Mouse (Mus musculus): ENCODE data around the gene Tmprss11d.
"Not testable (repeated sequence)": the region's sequence is repeated elsewhere in the genome, so short reads cannot be mapped to it uniquely, and the experiment has no call there.

Tmprss11d gene

GRCm38 (mm10) chr5:86373320-86373719, at the start of gene Tmprss11d:
TSS of gene Tmprss11d (minus strand) at chr5:86373420.
- no peak for DNase-seq

- DNase-seq: no peak
These were observed 48.3 kb upstream of the Tmprss11d start for GRCm38 (mm10) chr5:86421323-86422028.

GRCm38 (mm10) chr5:86419494-86419893, 46.3 kb upstream of the Tmprss11d start:
- DNase-seq: no peak

DNA sequence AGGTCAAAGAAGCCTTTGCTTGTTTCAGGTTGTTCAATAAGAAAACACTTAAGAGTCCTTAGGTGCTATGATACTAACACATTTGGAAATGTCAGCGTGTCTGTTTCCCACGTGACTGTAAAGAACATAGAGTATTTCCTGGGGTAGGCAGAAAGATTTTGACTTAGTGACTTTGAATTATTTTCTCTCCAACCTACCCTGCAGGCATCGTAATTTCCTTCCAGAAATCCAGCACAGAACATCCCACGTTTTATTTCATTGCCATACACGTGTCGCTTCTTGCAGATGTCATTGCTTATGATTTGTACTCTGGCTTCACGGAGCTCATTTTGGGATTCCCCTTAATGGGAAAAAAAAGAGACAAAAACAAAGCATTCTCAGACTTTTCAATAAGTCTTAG, 41.1 kb upstream of the Tmprss11d start:
- no peak for DNase-seq

DNA sequence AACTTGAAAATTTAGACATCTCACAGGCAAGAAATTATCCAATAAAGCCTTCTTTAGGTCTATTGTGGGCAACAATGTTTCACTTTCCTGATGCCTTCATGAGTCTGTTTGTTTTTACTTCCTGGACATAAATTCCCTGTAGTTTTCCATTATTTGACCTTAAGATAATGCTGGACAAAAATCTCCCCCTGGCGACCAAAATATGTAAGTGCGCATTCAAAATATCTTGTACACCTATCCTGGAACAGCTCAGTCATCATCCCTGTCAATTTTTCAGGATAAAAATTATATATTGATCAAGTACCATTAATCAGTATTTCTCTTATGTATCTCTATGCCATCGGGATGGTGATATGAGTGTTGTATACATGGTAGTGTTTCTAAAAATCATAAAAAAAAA, 37.6 kb upstream of the Tmprss11d start:
- DNase-seq: peak; percentile 23

GRCm38 (mm10) chr5:86407941-86408340, 34.7 kb upstream of the Tmprss11d start:
- no peak for DNase-seq

DNA sequence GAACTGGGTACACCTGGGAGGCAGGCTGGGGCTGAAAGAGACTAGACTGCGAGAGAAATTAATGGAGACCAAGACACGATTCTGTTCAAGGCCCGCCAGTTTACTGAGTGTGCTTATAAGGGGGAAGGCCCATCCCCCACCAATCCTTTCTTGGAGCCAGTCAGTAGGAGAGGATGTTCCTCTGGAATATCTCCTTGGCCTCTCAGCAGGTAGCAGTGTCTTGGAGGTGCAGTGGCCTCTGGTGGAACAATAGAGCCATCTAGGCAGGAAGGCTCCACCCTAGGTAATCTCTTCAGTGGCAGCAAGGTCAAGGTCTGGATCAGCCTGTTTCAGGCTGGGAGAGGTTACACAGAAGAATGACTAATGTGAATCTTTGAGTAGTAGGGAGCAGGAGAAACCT, 34.0 kb upstream of the Tmprss11d start:
- no peak for DNase-seq

DNA sequence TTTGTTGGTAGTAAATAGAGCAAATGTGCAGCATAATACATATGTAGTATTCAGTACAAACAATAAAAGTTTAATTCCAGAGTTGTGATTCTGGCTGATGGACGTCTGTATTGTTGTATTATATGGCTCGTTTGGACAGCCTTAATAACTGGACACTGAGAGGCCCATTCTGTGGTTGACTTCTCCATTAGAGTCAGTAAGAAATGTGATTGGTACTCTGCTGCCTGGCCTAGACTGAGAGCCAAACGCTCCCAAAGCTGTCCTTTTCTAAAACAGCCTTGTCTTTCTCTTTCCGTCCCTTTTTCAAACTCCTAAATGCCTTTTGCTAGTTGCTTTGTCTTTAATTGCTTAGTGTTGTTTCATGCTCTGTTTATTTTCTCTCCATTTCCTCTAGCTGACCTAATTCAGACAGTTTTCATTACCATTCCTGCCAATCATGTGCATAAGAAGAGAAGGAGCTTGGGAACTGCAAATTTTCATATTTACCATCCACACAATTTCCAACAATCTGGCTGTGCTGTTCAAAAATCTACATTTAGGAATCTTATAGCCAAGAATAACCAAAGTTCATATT, 13.7 kb downstream of the Tmprss11d start:
- no peak for DNase-seq

DNA sequence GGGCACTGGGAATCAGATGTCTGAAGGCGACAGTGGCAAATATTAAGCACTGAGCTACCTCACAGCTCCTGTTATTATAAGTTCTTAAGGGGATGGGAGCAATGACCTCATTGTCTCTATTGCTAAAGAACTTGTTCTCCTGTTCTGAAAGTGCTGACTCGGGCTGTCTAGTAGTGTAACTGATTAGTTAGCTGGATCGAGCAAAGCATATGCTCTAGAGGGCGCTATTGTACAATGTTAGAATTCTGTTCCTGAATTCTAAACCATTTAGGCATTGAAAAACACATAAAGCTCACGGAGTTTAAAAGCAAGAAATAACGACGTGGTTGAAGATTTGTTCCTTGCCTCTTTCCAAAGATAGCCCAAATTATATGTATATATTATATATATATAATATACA, 20.3 kb downstream of the Tmprss11d start:
- DNase-seq: peak; percentile 29

DNA sequence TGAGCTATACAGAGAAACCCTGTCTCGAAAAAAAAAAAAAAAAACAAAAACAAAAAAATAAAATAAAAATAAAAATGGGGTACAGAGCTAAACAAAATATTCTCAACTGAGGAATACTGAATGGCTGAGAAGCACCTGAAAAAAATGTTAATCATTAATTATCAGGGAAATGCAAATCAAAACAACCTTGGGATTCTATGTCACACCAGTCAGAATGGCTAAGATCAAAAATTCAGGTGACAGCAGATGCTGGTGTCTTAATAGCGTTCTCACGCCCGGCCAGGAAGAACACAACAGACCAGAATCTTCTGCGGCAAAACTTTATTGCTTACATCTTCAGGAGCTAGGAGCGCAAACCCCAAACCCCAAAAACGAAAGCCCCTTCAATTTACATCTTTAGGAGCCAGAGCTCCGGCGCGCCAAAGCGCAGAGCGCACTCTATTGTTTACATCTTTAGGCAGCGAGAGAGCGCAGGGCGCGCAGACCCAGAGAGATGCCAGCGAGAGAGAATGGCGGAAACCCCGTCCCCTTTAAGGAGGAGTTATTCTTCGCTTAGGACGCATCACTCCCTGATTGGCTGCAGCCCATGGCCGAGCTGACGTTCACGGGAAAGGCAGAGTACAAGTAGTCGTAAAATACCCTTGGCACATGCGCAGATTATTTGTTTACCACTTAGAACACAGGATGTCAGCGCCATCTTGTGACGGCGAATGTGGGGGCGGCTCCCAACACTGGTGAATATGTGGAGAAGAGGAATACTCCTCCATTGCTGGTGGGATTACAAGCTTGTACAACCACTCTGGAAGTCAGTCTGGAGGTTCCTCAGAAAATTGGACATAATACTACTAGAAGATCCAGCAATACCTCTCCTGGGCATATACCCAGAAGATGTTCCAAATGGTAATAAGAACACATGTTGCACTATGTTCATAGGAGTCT, 54.9 kb downstream of the Tmprss11d start:
- DNase-seq: not testable (repeated sequence)

GRCm38 (mm10) chr5:86306116-86306515, 67.1 kb downstream of the Tmprss11d start:
- no peak for DNase-seq

GRCm38 (mm10) chr5:86303877-86304276, 69.3 kb downstream of the Tmprss11d start:
- no peak for DNase-seq

DNA sequence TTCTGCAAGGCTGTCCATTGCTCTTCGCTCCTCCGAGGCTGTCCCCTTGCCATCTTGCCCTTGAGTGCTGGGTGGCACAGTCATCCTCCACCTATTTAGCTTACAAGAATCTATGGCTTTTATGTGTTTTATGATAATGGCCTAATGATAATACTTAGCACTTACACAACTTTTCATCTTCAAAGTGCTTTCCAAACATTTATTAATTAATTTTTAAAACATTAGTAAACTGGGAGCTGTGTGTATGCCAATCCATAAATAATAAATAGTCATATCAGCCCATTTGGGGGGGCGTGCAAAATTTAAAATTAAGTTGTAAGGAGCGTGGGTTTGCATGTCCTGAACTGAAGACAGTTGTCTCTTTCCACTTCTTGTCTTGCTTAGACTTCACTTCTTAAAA, 84.0 kb downstream of the Tmprss11d start, which contains the start of gene Tmprss11c:
Gene Tmprss11c (minus strand): TSS at position 101 of the 400 bp plus-strand sequence.
- no peak for DNase-seq
